In genomic region chr16:77986884-77987529, GRCm38 (mm10) we compare ENCODE assay signal across 12 mouse cellular contexts.
DNase-seq lines count a peak whose midpoint lies in the region; ATAC-seq and TF ChIP-seq lines count a peak whose summit lies in the region.
"Had no signal": no experiment of that assay in that cellular context is flagged by ENCODE, and none has a peak within 500 bp of the region (broad histone marks: within the 10 kb centered on the region; RNA-seq: fewer than 3 reads in every experiment).

No protein-coding gene starts in this region.

- TF ChIP-seq CTCF in forebrain, postnatal 0 days (IDR thresholded peaks at IDR 0.05; ENCODE audit: low read depth): no peak

- no peak overlapping the region for H3K9ac ChIP-seq in midbrain, embryonic 13.5 days (replicated peaks)
- H3K9ac ChIP-seq in midbrain, embryonic 11.5 days (ENCODE audit: low read length): no peak overlapping the region
- no peak overlapping the region for H3K9ac ChIP-seq in forebrain, postnatal 0 days
- H3K9ac ChIP-seq in neural tube, embryonic 13.5 days: no peak overlapping the region

- H3K9me3 ChIP-seq in midbrain, embryonic 13.5 days: 0 out of 2 replicates have a peak, but pooled peaks cover 3% of the 10 kb centered on the region
- no peaks in the 10 kb centered on the region; the same call in 1 of the 2 replicates for H3K9me3 ChIP-seq in midbrain, embryonic 11.5 days (ENCODE audit: control insufficient read depth, low read length)
- H3K9me3 ChIP-seq in forebrain, postnatal 0 days (ENCODE audit: low read length): no peaks in the 10 kb centered on the region
- 0 out of 2 replicates have a peak, but pooled peaks cover 6% of the 10 kb centered on the region for H3K9me3 ChIP-seq in neural tube, embryonic 13.5 days

- DNase-seq in heart, adult 9 months (ENCODE audit: low spot score in 2 of 2): peak; percentile 3 to 7
- no peak for DNase-seq in heart, postnatal 4 days
- DNase-seq in midbrain, embryonic 11.5 days (ENCODE audit: low spot score, missing footprints): no peak
- peak; percentile 65 for DNase-seq in forebrain, postnatal 0 days
- DNase-seq in c-Kit-positive CD71-positive TER-119-positive erythroid progenitor cells, embryonic 14.5 days (ENCODE audit: low spot score): no peak
- no peak for DNase-seq in spleen, postnatal 14 days (ENCODE audit: low spot score in 2 of 2)
- DNase-seq: embryo, embryonic 11 days; heart, adult 11 months had no signal

- no peak for ATAC-seq in midbrain, embryonic 13.5 days
- ATAC-seq in midbrain, embryonic 11.5 days (ENCODE audit: low FRiP score): no peak
- ATAC-seq in forebrain, postnatal 0 days: peak; percentile 80
- ATAC-seq in neural tube, embryonic 13.5 days (ENCODE audit: low read depth): peak; percentile 83
- ATAC-seq: CD4-positive, CD25-positive, alpha-beta regulatory T cell, adult 4 months had no signal

- H3K36me3 ChIP-seq in midbrain, embryonic 13.5 days: no peaks in the 10 kb centered on the region
- H3K36me3 ChIP-seq in midbrain, embryonic 11.5 days (ENCODE audit: control insufficient read depth, insufficient read depth, low read length): no peaks in the 10 kb centered on the region
- no peaks in the 10 kb centered on the region for H3K36me3 ChIP-seq in forebrain, postnatal 0 days (ENCODE audit: insufficient read depth)
- no peaks in the 10 kb centered on the region for H3K36me3 ChIP-seq in neural tube, embryonic 13.5 days

- H3K4me2 ChIP-seq in midbrain, embryonic 13.5 days (replicated peaks): 0 out of 2 replicates have a peak overlapping the region, but pooled peaks have one; percentile 9
- H3K4me2 ChIP-seq in midbrain, embryonic 11.5 days: no peak overlapping the region
- H3K4me2 ChIP-seq in forebrain, postnatal 0 days (ENCODE audit: low read depth): peak overlapping the region; percentile 31
- peak overlapping the region; percentile 27 for H3K4me2 ChIP-seq in neural tube, embryonic 13.5 days

- no peak overlapping the region for H3K4me3 ChIP-seq in midbrain, embryonic 13.5 days (replicated peaks)
- H3K4me3 ChIP-seq in midbrain, embryonic 11.5 days (ENCODE audit: low read depth, low read length): no peak overlapping the region
- peak overlapping the region; percentile 12; the same call in 1 of the 2 replicates for H3K4me3 ChIP-seq in forebrain, postnatal 0 days (ENCODE audit: low read depth, low read length)
- H3K4me3 ChIP-seq in neural tube, embryonic 13.5 days: no peak overlapping the region

- H3K4me1 ChIP-seq in midbrain, embryonic 13.5 days (replicated peaks): no peaks in the 10 kb centered on the region
- H3K4me1 ChIP-seq in midbrain, embryonic 11.5 days (ENCODE audit: control insufficient read depth, insufficient read depth, low read length): no peaks in the 10 kb centered on the region
- no peaks in the 10 kb centered on the region for H3K4me1 ChIP-seq in forebrain, postnatal 0 days (ENCODE audit: insufficient read depth)
- 0 out of 2 replicates have a peak, but pooled peaks cover 6% of the 10 kb centered on the region for H3K4me1 ChIP-seq in neural tube, embryonic 13.5 days (replicated peaks)

- no peak overlapping the region for H3K27ac ChIP-seq in midbrain, embryonic 13.5 days
- H3K27ac ChIP-seq in midbrain, embryonic 11.5 days (ENCODE audit: low read depth, low read length): no peak overlapping the region
- H3K27ac ChIP-seq in forebrain, postnatal 0 days (ENCODE audit: low read depth, low read length): peak overlapping the region; percentile 9; the same call in 1 of the 2 replicates
- peak overlapping the region; percentile 68 for H3K27ac ChIP-seq in neural tube, embryonic 13.5 days (replicated peaks)
- H3K27ac ChIP-seq: stomach, postnatal 0 days had no signal

- H3K27me3 ChIP-seq in midbrain, embryonic 13.5 days: no peaks in the 10 kb centered on the region
- H3K27me3 ChIP-seq in midbrain, embryonic 11.5 days (ENCODE audit: control insufficient read depth, insufficient read depth, low read length): no peaks in the 10 kb centered on the region
- no peaks in the 10 kb centered on the region for H3K27me3 ChIP-seq in forebrain, postnatal 0 days (ENCODE audit: insufficient read depth, low read length)
- H3K27me3 ChIP-seq in neural tube, embryonic 13.5 days: no peaks in the 10 kb centered on the region

- 46% methylated on average over 10 of the region's 10 CpGs for WGBS in midbrain, embryonic 13.5 days
- 63% methylated on average over 10 of the region's 10 CpGs for WGBS in midbrain, embryonic 11.5 days
- WGBS in forebrain, postnatal 0 days: 26% methylated on average over 10 of the region's 10 CpGs
- 28% methylated on average over 10 of the region's 10 CpGs for WGBS in neural tube, embryonic 13.5 days

Comparison
In these comparisons a context has a peak if more than half of its experiments do, and no peak if none do; other contexts are left out.
1. DNase-seq: peak in heart, adult 9 months (2 of 2) and forebrain, postnatal 0 days (single experiment); none in heart, postnatal 4 days (single experiment), midbrain, embryonic 11.5 days (single experiment), c-Kit-positive CD71-positive TER-119-positive erythroid progenitor cells, embryonic 14.5 days (single experiment) and spleen, postnatal 14 days (0 of 2).
2. ATAC-seq: peak in forebrain, postnatal 0 days (single experiment) and neural tube, embryonic 13.5 days (single experiment); none in midbrain, embryonic 13.5 days (single experiment) and midbrain, embryonic 11.5 days (single experiment).
3. H3K27ac ChIP-seq: peak in forebrain, postnatal 0 days (single experiment) and neural tube, embryonic 13.5 days (single experiment); none in midbrain, embryonic 13.5 days (single experiment) and midbrain, embryonic 11.5 days (single experiment).